Mouse (Mus musculus): ENCODE data around the gene Tnik. TPM values are rescaled to one million over a fixed set of nuclear protein-coding genes. Genes with fewer than 3 reads are reported as not detected.
A peak's percentile ranks its signal among the peaks of the same experiment; 100 is the strongest.

The Tnik gene
- total RNA-seq, 2 experiments from 2014 or later, result 39.2 to 40.7 TPM

- DNase-seq, result no peak
These were observed 358.8 kb downstream of the Tnik start for GRCm38 (mm10) chr3:28621792-28622191.

DNA sequence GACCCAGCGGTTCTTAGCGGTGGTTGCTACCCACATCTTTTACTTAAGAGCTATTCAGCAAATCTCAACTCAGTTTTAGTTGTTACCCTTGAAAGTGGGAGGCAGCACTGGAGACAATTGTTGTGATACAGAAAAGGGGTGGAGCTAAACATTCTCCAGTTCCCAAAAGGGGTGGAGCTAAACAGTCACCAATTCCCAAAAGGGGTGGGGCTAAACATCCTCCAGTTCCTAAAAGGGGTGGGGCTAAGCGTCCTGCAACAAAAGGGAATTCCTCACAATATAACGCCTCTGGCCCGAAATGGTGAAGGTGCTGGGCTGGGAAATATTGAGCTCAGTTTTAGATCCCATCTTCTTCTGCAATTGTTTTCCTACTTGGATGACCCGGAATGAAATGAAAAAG is 363.8 kb downstream of the Tnik start:
- DNase-seq, result no peak

GRCm38 (mm10) chr3:28636778-28637177 is 373.8 kb downstream of the Tnik start:
- DNase-seq, result peak; percentile 10

DNA sequence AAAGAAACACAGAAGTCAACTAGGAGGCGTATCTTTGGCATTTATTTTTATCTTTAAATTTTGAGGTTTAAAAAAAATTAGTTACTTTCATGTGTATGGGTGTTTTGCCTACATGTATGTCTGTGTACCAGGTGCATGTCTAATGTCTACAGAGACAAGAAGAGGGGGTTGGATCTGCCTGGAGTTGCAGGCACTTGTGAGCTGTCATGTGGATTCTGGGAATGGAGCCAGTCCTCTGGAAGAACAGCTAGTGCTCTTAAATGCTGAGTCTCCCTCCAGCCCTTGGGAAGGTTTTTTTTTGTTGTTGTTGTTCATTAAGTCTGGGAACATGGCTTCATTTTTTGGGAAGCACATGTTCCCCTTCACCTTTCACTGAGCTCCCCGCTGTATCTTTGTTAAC is 375.9 kb downstream of the Tnik start:
- peak; percentile 33 for DNase-seq

GRCm38 (mm10) chr3:28643252-28643947 is 380.4 kb downstream of the Tnik start:
- DNase-seq, result no peak

DNA sequence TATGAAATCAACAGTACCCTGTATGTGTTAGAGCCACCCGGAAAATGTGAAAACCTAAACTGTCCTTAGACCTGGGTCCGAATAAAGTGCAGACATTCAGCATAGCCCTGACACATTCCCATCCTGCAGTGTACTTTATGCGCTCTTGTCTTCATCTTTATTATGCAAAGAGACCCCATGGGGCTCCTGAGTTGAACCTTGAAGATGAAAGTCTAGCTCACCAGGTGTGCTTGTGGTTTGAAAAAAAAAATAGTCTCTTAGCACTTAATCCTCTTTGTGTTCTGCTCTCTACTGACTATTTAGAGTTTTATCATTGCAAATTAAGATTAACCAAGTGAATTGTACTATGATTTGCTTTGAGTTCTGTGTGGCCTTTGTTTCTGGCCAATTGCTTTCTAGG is 389.6 kb downstream of the Tnik start:
- no peak for DNase-seq

DNA sequence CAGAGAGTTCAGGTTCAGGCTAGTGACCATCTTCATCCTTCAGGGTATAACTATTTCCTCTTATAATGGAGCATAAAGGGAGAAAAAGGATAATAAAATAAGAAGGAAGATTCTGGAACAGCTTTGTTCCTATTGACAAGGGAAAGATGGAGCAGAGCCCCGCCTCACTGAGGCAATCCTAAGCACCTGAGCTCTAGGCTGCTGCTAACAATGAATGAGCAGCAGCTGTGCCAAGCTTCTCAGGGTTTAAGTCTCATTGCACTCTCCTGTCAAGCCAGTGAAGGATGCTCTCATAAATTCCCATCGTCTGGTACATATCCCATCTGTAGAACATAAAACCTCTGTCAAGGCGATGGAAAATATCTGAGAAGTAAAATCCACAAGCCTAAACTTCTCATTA is 390.0 kb downstream of the Tnik start:
- DNase-seq, result no peak

GRCm38 (mm10) chr3:28654740-28655139 is 391.7 kb downstream of the Tnik start:
- DNase-seq, result no peak

- DNase-seq, result no peak
These were observed 395.3 kb downstream of the Tnik start for GRCm38 (mm10) chr3:28658349-28658748.

DNA sequence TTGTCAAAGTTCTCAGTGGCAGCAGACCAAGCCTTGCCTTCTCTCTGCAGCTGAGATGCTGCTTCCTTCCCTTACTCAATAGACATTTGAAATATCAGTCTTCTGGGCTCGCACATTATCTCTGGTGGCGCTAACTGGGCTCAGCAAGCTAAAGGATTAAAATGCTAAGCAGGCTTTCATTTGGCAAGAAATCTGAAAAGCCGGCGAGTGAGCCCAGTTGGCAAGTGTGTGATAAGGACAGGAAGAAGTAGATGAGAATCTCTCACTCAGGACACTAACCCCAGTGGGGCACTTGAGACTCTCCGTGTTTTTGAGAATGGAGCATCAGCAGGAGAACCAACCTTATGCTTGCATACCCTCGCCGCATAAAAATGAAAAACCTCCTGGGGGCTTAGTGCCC is 417.8 kb downstream of the Tnik start:
- no peak for DNase-seq

DNA sequence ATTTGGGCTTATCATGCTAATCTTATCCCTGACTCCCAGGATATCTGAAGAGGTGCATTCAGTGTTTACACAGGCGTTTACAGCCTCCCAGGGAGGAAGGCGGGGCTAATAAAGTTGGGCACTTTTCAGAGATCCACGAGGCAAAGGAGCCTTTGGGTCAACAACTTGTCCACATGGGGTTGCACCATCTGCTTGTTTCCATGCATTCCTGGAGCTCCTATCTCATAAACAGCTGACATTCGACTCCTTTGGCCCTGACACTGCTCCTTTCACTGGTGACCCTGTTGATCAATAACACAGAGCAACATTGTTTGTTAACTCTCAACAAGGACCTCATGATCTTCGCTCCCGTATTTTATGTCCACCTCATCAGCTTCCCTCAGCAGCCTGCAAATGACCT is 418.9 kb downstream of the Tnik start:
- no peak for DNase-seq

DNA sequence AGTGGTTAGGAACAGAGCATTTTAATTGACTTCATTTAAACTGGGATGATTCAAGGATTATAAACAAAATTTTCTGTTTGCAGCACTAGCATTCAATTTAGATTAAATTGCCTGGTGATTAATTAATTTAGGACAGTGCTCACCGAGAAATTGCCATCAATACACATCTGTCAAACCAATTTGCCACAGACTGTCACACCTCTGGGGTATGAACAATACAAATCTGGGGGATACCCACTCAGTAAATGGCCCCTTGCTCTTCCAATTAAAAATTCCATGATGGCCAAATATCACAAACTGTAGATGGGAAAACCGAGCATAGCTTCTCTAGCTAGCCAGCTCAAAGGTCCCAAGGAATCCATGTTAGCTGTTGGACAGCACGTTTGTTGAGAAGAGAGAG is 419.4 kb downstream of the Tnik start:
- DNase-seq, result no peak

- no peak for DNase-seq
These were observed 422.5 kb downstream of the Tnik start for GRCm38 (mm10) chr3:28685510-28685909.

GRCm38 (mm10) chr3:28694811-28695210 is 431.8 kb downstream of the Tnik start:
- no peak for DNase-seq

- DNase-seq, result no peak
These were observed 432.6 kb downstream of the Tnik start for GRCm38 (mm10) chr3:28695608-28696007.

DNA sequence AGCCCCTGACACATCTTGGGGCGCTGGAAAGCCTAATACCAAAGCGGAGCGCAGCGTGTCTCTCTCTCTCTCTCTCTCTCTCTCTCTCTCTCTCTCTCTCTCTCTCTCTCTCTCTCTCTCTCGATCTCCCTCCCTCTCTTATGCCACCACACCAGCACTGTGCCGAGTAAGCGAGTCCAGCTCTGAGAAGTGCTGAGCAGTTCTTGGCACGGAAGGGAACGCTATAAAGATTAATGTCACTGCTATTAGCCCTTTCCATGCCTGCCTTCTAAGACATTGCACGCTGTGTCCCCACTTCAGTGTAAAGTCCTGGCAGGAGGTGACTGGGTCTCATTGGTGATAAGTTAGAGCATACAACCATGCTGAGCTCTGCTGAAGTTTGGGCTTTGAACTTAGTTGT is 433.1 kb downstream of the Tnik start:
- DNase-seq, result no peak

- DNase-seq, result no peak
These were observed 434.8 kb downstream of the Tnik start, which contains the start of gene Slc2a2 for GRCm38 (mm10) chr3:28697797-28698196. Slc2a2 (plus strand) TSS chr3:28697903.

GRCm38 (mm10) chr3:28699601-28700000 is 436.6 kb downstream of the Tnik start:
- DNase-seq, result no peak

GRCm38 (mm10) chr3:28705522-28706137 is 442.6 kb downstream of the Tnik start:
- DNase-seq, result no peak

DNA sequence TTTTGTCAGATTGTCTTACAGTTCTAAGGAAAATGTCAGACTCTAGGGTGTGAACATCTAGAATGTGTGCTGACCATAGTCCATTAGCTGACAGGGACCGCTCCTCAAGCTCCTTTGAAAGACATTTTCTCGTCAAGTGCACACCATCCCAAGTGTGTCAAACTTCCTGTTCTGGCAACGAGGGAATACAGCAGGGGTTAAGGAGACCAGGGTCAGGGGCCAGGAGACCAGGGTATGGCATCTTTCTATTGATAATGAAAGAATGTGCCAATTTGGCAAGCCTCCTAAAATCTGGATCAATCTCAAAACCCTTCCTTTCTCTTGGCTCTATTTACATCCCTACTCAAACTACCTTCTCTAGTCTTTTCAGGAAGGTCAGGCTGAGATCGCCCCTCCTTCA is 443.7 kb downstream of the Tnik start:
- DNase-seq, result no peak

GRCm38 (mm10) chr3:28709740-28710139 is 446.7 kb downstream of the Tnik start:
- DNase-seq, result no peak

GRCm38 (mm10) chr3:28713913-28714698 is 451.1 kb downstream of the Tnik start:
- no peak for DNase-seq

DNA sequence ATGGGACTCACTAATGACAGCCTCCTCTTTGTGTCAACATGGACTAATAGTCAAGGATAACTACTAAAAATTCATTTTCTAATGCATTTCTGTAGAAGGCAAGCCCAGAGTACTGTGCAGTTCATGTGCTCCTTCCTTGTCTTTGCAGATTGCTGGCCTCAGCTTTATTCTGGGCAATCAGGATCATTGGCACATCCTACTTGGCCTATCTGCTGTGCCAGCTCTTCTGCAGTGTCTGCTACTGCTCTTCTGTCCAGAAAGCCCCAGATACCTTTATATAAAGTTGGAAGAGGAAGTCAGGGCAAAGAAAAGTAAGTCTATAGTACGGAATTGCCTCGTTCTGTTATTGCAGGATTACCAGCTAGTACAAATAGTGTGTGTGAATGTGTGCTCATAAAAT is 455.5 kb downstream of the Tnik start:
- DNase-seq, result no peak

- DNase-seq, result no peak
These were observed 458.2 kb downstream of the Tnik start for GRCm38 (mm10) chr3:28721218-28721617.

Data from heart, postnatal 4 days (tissue).